Mouse (Mus musculus): Measurements from ENCODE around the gene Arid5b.

The Arid5b gene

DNA sequence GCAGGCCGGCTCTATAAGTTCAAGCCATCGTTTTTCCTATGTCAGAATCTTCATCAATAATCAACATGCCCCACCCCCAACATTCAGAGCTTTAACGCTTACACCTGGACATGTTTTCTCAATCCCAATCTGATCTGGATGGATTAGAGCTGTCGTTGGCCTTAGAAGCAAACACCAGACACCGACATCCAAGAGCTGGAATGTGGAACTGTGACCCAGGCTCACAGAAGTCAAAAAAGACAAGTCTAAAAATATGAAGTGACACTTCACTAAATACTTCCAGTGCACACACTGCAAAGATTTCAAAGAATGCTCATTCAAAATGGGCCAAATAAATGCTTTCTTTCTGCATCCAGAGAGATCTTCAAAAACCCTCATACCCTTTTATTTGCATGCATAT lies 144.5 kb downstream of the Arid5b start:
- DNase-seq, result no peak

DNA sequence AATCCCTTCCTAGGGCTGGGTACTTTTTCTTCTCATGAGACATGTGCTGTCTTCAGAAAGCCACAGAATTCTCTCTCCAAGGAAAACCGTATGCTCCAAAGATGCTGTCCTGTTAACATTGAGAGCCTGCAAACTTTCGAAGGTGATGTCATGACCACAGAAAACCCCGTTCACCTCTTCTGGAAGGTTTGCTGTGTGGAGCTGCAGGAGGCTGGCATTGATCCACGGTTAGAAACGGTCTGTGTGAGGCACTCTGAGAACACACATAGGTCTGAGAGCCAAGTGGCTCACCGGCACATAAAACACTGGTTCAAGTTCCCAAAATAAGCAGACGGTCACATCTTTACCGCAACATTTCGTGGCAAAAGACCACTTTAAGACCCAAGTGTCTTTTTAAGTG lies 145.9 kb downstream of the Arid5b start:
- DNase-seq, result peak; percentile 40

DNA sequence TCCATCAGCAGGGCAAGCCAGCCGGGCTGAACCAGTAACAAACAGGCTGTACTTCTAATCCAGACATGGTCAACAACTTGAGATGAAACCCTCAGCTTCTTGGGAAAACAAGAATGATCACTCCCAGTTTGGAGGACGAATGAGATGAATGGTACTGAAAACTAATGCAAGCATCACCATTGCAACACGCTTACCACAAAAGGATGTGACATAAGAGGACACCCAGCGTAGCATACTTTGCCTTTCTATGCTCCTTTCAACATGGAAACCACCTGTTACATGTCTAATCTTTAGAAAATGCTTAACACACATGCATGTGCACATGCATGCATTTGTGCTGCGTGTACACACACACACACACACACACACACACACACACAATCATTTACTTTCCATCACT lies 146.4 kb downstream of the Arid5b start:
- DNase-seq, result no peak

DNA sequence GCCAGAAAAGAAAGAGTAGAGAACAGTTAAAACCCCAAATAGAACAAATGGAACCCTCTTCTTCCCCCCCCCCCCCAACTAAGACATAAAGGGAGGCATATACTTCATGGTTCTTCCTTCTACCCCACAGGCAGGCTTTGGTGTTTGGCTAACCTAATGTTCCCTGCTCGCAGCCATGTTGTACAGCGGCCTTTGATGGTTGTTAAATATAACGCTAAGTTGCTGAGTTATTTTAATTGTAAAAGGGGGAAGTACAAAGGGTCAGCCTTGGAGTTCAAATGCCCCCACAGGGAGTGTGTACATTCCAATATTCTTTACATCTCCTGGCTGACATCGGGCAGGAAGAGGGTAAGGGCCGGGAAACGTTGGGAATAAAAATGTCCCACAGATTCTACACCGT lies 148.9 kb downstream of the Arid5b start:
- no peak for DNase-seq

DNA sequence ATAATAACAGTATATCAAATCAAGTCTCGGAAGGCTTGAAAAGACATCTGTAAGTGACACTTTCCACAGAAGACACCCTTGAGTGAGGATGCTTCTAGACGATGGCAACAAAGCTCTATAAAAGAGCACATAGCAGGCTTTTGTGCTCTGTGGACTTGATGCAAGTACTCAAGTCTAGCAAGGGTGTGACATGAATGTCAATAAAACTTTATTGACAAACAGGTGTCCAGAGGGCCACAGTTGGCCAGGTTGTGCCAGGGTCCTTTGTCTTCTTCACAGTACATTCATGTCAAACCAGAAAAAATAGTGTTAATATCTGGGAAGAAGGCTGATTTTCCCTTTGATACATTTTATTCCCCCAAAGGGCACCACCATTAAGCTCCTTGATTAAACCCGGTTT lies 149.5 kb downstream of the Arid5b start:
- no peak for DNase-seq

DNA sequence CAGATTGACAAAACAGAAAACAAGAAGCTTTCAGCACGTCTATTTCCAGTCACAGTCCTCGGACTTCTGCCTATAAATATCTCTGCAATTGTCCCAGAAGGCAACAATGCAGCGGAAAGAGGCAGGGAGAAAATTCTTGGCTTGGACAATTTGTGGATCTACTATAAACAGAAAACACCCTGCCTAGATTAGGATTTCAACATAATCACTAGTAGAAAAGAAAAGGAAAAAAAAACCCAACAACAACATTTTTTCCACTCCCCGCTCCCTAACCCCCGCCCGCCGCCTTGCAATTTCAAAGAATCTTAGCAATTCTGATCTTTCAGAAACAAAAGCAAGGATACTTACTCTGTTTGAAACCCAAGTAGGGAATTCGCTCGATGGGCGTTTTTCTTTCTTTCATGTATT lies 150.1 kb downstream of the Arid5b start:
- no peak for DNase-seq

DNA sequence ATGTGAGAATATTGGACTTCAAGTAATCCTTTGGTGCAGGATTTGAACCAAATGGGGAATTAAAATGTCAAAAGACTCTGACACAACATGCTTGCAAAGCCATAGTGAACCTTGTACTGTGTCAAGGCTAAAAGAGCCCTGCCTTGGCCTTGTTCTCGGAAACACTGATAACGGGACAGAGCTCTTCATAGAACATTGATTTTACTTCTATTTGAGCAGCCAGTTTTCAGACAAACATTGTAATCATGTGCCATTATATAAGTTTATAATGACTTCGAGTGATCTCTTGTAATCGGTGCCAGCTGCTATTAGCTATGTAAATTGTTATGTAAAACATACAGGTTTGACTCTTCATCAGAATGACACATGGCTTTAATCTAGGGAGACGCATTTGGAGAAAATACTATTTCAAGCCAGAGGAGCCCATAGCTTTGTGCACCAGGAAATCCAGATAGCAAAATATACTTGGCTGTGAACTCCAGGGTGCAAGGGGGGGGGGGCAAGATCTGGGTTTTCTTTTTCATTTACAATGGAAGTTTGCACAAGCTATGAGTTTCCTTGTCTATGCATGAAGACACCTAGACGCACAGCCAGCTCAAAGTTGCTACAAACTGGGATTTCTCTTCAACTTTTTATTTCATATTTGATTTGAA lies 150.8 kb downstream of the Arid5b start:
- no peak for DNase-seq

DNA sequence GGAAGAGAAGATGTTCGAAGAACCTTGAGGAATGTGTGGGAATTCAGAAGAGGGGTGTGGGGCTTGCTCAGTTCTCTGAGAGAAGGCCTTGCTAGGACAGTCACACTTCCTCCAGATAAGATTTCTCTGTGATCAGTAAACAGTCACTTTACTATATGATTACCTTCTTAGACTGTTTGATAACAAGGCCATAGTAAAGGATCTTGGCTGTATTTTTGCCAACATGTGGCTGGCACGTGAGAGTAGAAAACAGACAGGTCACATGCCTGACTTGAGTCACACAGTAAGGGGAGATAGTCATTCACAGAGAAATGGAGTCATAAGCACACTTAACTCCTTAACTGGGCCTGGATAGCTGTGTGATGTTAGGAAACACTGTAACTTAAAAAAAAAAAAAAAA lies 151.4 kb downstream of the Arid5b start:
- DNase-seq, result no peak

DNA sequence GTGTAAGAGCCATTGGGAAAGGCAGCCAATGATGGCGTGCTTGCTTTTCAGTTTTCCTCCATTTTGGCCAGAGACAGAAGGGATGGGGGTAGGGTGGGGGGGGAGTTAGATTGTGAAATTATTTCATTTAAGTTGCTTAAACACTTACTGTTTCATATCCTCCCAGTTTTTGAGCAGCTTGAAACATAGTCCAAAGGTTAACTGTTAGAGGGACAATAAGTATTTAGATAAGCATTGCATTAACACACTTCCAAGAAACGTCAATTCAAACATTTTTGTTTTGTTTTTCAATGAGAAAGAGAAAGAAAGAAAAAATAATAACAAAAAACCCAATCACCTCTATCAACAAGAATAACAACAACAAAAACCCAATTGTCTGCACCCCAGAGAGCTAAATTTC lies 152.0 kb downstream of the Arid5b start:
- no peak for DNase-seq

DNA sequence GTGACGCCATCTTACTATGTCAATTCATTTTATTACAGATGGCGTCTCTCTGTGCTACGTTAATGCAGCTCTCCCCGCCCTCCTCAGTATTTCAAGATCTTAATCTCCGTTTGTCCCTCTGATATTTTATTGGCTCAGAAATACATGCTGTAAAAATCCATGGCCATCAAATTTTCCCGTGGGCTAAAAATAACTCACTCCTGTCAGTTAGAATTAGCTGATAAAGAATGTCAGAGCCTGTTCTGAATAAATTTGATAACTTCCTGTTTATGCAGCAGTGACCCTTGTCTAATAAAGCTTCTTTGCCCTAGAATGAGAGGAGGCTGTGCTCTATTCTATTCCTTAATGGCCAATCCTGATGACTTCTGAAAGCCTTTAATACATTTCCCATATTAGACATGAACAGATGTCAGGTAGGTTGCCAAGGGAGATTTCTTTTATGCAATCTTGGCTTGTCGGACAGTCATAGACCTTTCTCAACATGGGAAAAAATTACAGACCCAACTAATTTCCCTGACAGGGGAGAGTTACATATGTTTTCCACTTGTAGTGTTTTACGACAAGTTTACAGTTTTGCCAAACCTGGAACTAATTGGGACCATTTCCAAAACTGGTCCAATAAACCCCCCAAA lies 152.5 kb downstream of the Arid5b start:
- DNase-seq, result no peak

DNA sequence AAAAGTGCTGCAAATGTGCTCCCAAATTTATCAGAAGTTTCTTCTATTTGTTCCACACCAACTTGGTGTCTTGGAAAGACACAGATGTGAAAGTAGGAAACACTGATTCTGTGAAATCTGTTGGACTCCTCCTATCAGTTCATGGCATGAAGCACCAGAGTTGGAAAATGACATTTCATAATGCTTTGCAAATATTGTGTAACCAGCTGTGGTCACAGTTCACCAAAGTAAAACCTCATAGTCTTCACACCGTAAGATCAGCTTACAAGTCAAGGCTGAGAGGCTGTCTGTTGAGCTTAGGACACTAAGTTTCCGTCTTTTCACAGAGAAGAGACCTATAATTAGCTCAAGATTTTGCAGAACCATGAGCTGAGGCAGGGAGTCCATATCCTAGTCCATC lies 153.6 kb downstream of the Arid5b start:
- no peak for DNase-seq

DNA sequence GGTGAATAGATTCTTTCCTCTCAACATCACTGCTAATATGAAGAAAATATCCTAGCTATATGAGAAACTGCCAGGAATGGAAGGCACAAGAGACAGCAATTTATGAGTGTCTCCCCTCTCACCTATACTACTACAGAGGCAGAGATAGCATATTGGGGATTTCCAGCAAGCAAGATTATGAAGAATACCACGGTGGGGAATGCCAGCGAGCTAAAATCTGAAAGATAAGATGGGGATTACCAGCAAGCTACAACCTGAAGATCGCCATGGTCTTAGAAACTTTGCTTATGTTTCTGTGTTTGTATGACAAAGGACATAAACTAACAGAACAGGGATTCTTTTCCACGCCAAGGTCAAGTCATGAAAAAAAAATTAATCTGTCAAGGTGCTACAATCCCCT lies 155.1 kb downstream of the Arid5b start:
- no peak for DNase-seq

DNA sequence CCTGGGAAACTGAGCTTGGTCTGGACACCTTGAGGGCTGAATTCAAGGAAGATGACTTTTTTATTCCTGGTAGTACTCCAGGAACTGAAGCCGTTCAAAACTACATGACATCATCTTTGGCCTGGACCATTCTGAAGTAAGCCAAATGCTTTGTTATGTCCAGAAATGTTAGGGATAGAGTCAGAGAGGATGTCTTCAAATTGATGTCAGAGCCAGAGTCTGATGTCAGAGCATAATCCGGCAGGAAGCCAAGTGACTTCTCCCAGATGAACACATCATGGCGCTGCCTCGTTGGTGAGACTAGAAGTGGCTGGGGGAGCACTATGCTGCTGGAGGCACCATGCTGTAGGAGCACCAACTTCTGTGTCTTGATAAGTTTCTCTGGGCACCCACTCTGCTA lies 156.6 kb downstream of the Arid5b start:
- no peak for DNase-seq

DNA sequence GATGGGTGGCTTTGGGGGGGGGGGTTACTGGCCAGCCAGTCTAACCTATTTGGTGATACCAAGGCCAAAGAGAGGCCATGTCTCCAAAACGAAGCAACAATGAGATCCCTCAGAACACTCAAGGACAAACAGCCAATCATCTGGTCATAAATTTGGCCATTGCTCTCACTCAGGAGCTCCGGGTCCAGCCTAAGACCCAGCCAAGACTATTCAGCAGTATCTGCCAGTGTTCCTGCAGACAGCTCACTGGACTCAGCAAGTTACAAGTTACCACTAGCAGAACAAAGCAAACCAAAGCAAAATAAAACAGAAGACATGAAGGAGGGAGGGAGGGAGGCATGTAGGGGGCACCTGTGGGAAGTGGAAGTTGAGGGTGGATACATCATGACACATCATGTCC lies 157.3 kb downstream of the Arid5b start:
- DNase-seq, result no peak

DNA sequence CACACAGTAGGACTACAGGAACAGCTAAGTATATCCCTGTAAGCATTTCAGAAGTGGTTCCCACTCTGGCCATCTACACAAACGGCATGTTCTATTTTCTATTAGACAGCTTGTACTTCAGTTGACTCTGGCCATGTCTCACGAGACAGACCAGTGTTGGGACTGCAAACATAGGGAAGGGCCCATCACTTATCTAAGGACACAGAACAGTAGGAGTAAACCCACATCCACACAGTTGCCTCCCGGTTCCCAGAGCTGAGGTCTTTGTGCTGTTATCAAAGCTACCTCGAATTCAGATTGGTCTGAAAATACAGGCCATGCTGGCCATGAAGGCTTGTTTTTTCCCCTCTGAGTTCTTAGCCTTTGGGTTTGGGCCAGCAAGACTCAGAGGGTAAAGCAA lies 158.5 kb downstream of the Arid5b start:
- DNase-seq, result no peak

DNA sequence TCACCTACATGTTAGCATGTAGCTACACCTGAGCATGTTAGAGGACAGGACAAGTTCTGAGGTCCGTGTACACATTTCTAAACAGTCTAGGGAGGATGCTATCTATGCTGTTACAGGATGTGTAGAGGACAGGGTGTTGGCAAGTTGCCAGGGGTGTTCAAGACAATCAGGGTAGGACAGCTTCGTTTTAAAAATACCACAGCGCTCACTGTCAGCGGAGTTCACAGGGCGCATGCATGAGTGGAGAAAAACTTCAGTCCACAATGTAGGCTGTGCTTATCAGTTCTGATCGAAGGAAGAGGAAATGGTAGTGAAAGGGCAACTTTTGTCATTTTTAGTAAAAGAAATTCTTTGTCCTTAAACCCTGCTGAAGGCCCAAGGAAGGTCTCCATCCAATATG lies 159.3 kb downstream of the Arid5b start:
- no peak for DNase-seq

DNA sequence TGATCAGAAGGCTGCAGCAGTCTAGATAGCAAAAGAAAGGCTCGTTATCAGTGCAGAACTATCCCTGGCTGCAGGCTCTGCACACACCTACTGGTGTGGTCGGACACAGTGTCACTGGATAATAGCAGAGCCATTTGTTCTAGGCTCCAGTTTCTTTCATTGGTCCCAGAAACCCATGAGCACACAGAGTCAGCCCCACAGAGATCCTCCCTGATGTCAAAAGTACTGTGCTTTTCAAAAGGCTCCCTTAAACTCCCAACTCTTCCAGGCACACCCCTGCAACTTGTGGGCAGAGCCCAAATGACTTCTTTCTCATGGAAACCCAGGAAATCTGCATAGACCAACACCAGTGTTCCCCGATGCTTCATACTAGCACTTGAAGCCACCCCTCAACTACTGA lies 163.6 kb downstream of the Arid5b start:
- DNase-seq, result no peak

DNA sequence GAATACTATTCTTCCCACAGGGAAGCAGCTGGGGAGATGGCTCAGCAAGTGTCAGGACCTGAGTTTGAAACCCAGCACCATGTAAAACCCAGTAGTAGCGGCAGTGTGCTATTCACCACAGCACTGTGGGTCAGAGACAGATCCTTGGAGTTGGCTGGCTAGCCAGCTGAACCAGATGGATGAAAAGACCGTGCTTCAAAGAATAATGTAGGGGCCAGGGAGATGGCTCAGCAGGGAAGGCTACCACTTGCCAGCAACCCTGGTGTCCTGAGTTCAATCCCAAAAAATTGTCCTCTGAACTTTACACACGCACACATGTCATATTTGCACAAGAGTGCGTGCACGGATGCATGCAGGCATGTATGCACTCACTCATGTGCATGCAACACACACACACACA lies 164.9 kb downstream of the Arid5b start:
- no peak for DNase-seq

DNA sequence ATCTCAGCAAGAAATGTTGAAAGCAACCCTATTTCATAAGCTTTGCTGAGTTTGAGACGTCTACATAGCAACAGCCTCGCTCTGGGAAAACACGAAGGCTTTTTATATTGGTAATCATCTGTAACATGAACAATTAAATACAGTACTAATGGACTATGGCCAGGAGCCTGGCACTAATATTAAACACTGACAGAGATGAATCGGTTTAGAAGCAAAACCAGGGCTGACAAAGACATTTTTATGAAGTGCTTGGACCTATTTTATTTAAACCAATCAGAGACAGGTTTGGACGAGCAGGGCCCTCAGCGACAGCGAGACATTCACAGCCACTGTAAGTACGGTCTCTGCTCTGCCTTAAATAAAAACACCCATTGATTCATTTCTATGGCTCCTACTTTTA lies 165.6 kb downstream of the Arid5b start:
- no peak for DNase-seq

DNA sequence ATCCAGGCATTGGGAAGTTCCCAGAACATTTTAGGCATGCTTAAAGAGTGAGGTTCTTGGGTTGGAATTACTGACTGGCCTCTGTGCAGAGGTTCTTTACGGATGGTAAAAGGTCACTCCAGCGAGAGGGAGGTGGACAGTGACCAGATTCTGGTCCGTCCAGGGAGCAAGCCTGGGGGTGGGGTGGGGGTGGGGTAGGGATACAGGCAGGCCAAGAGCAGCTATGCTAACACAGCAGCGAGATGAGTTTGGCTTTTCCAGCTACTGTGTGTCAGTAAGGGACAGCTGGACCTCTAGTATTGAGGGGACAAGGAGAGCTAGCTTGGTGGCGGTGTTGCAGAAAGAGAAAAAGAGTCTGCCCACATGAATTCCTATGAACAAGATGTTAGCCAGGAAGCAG lies 167.9 kb downstream of the Arid5b start:
- DNase-seq, result no peak

DNA sequence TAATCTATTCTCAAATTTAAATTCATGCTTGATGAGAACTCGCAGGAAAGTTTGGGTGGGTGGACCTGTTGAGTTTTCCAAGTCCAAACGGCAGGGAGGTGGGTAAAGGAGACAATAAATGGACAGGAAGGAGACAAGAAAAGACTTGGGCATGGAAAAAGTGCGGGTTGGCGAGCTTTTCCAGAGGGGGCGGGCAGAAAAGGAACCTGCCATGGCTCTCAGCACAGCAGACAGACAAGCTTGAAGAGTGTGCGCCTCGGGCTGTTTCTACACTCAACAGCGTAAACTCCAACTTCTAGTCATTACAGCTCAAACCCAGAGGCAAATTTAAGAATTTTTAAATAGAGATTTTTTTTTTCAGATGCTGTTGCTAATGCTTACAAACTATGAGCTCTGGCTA lies 168.4 kb downstream of the Arid5b start:
- DNase-seq, result no peak

DNA sequence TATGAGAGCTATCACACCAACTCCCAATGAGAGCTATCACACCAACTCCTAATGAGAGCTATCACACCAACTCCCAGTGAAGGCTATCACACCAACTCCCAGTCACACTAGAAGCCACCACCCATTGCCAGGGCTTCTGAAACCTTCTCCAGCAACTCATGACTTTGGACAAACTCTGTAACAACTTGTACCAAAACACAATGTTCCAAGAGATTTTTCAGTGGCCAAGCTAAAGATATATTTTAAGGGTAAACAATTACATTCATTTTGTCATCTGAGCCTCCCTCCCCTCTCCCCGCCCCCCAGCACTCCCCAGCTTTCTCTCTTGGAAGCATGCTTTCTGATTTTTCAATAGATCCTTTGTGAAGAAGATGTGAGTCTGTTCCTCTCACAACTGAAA lies 168.9 kb downstream of the Arid5b start:
- no peak for DNase-seq

DNA sequence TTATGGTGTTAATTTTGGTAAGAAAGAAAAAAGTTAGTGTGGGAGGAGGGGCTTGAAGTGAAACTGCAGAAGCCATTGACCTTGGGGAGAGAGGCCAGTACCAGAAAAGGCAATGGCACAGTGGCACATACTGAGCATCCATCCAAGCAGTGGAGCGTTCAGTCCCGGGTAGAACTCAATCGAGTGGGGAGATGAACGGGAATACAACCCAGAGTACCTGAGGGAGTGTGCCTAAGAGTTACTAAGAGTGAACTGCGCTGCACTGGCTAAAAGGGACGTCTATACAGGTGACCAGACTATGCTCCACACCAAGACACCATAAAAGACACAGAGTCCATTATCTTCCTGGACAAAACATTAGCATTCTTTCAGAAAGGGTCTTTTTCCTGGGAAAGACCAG lies 170.8 kb downstream of the Arid5b start:
- DNase-seq, result no peak

DNA sequence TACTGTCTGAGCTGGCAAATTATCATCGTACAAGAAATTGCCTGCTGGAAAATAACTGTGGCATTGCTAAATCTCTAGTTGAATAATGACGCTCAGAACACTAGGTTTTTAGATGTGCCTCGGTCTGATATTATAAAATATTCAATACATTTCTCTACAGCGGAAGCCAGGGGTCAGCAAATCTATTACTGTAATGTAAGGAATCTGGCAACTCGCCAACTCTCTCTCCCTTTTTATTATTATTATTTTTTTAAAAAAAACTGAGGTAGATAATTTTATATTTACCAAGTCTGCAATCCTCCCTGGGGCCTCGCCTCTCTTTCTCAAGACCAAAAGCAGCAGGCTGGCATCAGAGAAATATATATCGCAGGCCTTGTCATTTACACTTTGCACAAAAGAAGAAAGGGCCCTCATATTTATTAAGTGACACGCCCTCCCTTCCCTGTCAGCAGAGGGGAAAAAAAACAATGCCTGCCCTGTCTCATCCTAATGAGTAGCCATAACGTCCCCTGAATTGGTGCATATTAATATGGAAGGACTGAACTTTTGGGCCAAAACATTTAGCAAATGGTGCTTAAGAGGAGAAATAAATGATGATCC lies 172.1 kb downstream of the Arid5b start:
- DNase-seq, result no peak
